Mouse (Mus musculus) limb, embryonic 12.5 days (tissue): Measurements from ENCODE around the gene Afp. TPM values are rescaled to one million over a fixed set of nuclear protein-coding genes. Genes with fewer than 3 reads are reported as not detected.

Source experiments
- ATAC-seq: fragments of 200-750 bp; cut with Nextera tagmentation; 2 replicates; pipeline ENCODE4 v1.8.0; 2017; ENCODE audit warnings: low read depth, moderate TSS enrichment; ENCODE audit not compliant: insufficient number of reproducible peaks, insufficient read depth, low FRiP score, low TSS enrichment
- H3K27ac ChIP-seq: fragments of 300-500 bp; sonication (generic); 2 replicates; pipeline ENCODE4 v1.5.1; 2016; ENCODE audit warnings: mild to moderate bottlenecking, moderate library complexity
- H3K27me3 ChIP-seq: fragments of 300-500 bp; sonication (generic); 2 replicates; pipeline ENCODE4 v1.6.1; 2016; ENCODE audit warnings: mild to moderate bottlenecking, moderate library complexity
- H3K36me3 ChIP-seq: fragments of 300-500 bp; sonication (generic); 2 replicates; pipeline ENCODE4 v1.6.1; 2016; ENCODE audit warnings: mild to moderate bottlenecking, moderate library complexity
- H3K4me1 ChIP-seq: fragments of 300-500 bp; sonication (generic); replicated peaks from 2 replicates; pipeline ENCODE4 v1.6.1; 2016
- H3K4me2 ChIP-seq: fragments of 300-500 bp; sonication (generic); 2 replicates; pipeline ENCODE4 v1.6.1; 2016; ENCODE audit warnings: mild to moderate bottlenecking, moderate library complexity
- H3K4me3 ChIP-seq: fragments of 300-500 bp; sonication (generic); replicated peaks from 2 replicates; pipeline ENCODE4 v1.5.1; 2016; ENCODE audit warnings: mild to moderate bottlenecking
- H3K9ac ChIP-seq: fragments of 300-500 bp; sonication (generic); replicated peaks from 2 replicates; pipeline ENCODE4 v1.6.1; 2016; ENCODE audit warnings: mild to moderate bottlenecking, moderate library complexity
- H3K9me3 ChIP-seq: fragments of 300-500 bp; sonication (generic); 2 replicates; pipeline ENCODE4 v1.6.1; 2016; ENCODE audit warnings: mild to moderate bottlenecking, moderate library complexity
- WGBS: fragments of 180-500 bp; shearing (Covaris S2); methylation state at CpG from one replicate; pipeline ENCODE4 v1.1.7; 2016; 5-methylcytosine and 5-hydroxymethylcytosine counted together
- polyA plus RNA-seq: library from polyadenylated mRNA; unstranded; fragments of >200 nt; fragmentation: Nextera tagmentation; extraction: Ambion mirVana; gene quantifications from 2 replicates; pipeline ENCODE4 v1.2.1, GENCODE M21; 2016

Afp gene
- polyA plus RNA-seq, 1 experiment from 2014 or later = 2.9 TPM

GRCm38 (mm10) chr5:90507411-90507949 lies 16.9 kb downstream of the Afp start:
- no peaks in the 10 kb centered on the region for H3K36me3 ChIP-seq
- no peak overlapping the region for H3K27ac ChIP-seq
- 67% methylated on average over 13 of the region's 13 CpGs for WGBS
- H3K27me3 ChIP-seq = no peaks in the 10 kb centered on the region
- H3K9ac ChIP-seq = no peak overlapping the region
- no peak overlapping the region for H3K4me3 ChIP-seq
- no peaks in the 10 kb centered on the region for H3K9me3 ChIP-seq
- ATAC-seq = no peak
- no peak overlapping the region for H3K4me2 ChIP-seq
- no peaks in the 10 kb centered on the region for H3K4me1 ChIP-seq

GRCm38 (mm10) chr5:90509828-90510592 lies 19.5 kb downstream of the Afp start:
- H3K9ac ChIP-seq = no peak overlapping the region
- no peaks in the 10 kb centered on the region for H3K36me3 ChIP-seq
- H3K9me3 ChIP-seq = no peaks in the 10 kb centered on the region
- ATAC-seq = no peak
- 90% methylated on average over 5 of the region's 5 CpGs for WGBS
- no peaks in the 10 kb centered on the region for H3K4me1 ChIP-seq
- no peak overlapping the region for H3K4me3 ChIP-seq
- no peak overlapping the region for H3K4me2 ChIP-seq
- no peaks in the 10 kb centered on the region for H3K27me3 ChIP-seq
- H3K27ac ChIP-seq = no peak overlapping the region

- no peaks in the 10 kb centered on the region for H3K9me3 ChIP-seq
- H3K36me3 ChIP-seq = no peaks in the 10 kb centered on the region
- no peaks in the 10 kb centered on the region for H3K27me3 ChIP-seq
- H3K4me2 ChIP-seq = no peak overlapping the region
- no peaks in the 10 kb centered on the region for H3K4me1 ChIP-seq
- 81% methylated on average over 6 of the region's 6 CpGs for WGBS
- no peak overlapping the region for H3K9ac ChIP-seq
- ATAC-seq = no peak
- H3K4me3 ChIP-seq = no peak overlapping the region
- no peak overlapping the region for H3K27ac ChIP-seq
Observed at GRCm38 (mm10) chr5:90512288-90512955, 21.9 kb downstream of the Afp start.

GRCm38 (mm10) chr5:90515561-90515960 lies 25.0 kb downstream of the Afp start:
- Histone ChIP-seq H3K27me3 (no peaks in the 10 kb centered on the region), H3K4me2 (no peak overlapping the region), H3K4me1 (no peaks in the 10 kb centered on the region), H3K4me3 (no peak overlapping the region), H3K36me3 (no peaks in the 10 kb centered on the region), H3K27ac (no peak overlapping the region), H3K9me3 (no peaks in the 10 kb centered on the region), H3K9ac (no peak overlapping the region)
- 88% methylated on average over 6 of the region's 6 CpGs for WGBS
- no peak for ATAC-seq

- no peak within 1 kb of the TSS for H3K4me3 ChIP-seq
- 82% methylated on average over 6 of the region's 6 CpGs for WGBS
- ATAC-seq = no peak
- H3K9ac ChIP-seq = no peak within 1 kb of the TSS
- no peaks in the 10 kb centered on the region for H3K4me1 ChIP-seq
- no peaks in the 10 kb centered on the region for H3K27me3 ChIP-seq
- H3K36me3 ChIP-seq = no peaks in the 10 kb centered on the region
- H3K27ac ChIP-seq = no peak within 1 kb of the TSS
- no peak within 1 kb of the TSS for H3K4me2 ChIP-seq
- no peaks in the 10 kb centered on the region for H3K9me3 ChIP-seq
Observed at GRCm38 (mm10) chr5:90518356-90519100, 28.0 kb downstream of the Afp start, which contains the start of gene Afm. Gene Afm (plus strand): TSS chr5:90518932.

GRCm38 (mm10) chr5:90551191-90551590 lies 60.7 kb downstream of the Afp start:
- Histone ChIP-seq H3K36me3 (no peaks in the 10 kb centered on the region), H3K4me2 (no peak overlapping the region), H3K27me3 (no peaks in the 10 kb centered on the region), H3K9ac (no peak overlapping the region), H3K27ac (no peak overlapping the region), H3K9me3 (no peaks in the 10 kb centered on the region), H3K4me3 (no peak overlapping the region), H3K4me1 (no peaks in the 10 kb centered on the region)
- no peak for ATAC-seq
- WGBS = 92% methylated on average over 8 of the region's 8 CpGs

- WGBS = 78% methylated on average over 3 of the region's 3 CpGs
- Histone ChIP-seq H3K4me3 (no peak overlapping the region), H3K27ac (no peak overlapping the region), H3K27me3 (no peaks in the 10 kb centered on the region), H3K9ac (no peak overlapping the region), H3K36me3 (no peaks in the 10 kb centered on the region), H3K9me3 (no peaks in the 10 kb centered on the region), H3K4me1 (no peaks in the 10 kb centered on the region), H3K4me2 (no peak overlapping the region)
- no peak for ATAC-seq
Observed at GRCm38 (mm10) chr5:90556052-90556451, 65.5 kb downstream of the Afp start.

Other genes with a start within 250 kb of the Afp start
- 26.6 and 30.4 TPM in 2 replicates for gene Ankrd17, start 124.2 kb upstream of the Afp start, polyA plus RNA-seq
- 6.1 and 8.4 TPM in 2 replicates for gene Gm9958, start 123.5 kb upstream of the Afp start, polyA plus RNA-seq
- 0.59 and 0.93 TPM in 2 replicates for gene Alb, start 29.8 kb upstream of the Afp start, polyA plus RNA-seq
- gene Afm, start 28.2 kb downstream of the Afp start, polyA plus RNA-seq = not detected in 2 replicates
- gene 5830473C10Rik, start 70.4 kb downstream of the Afp start, polyA plus RNA-seq = not detected in 2 replicates
- 0.69 and 1.1 TPM in 2 replicates for gene Rassf6, start 149.9 kb downstream of the Afp start, polyA plus RNA-seq